Mouse (Mus musculus): ENCODE measurements around the gene Olfr1347. TPM values are rescaled to one million over a fixed set of nuclear protein-coding genes. Genes with fewer than 3 reads are reported as not detected.

The Olfr1347 gene
- polyA plus RNA-seq, 1 experiment from 2014 or later, result not detected

GRCm38 (mm10) chr7:6456399-6456798 is 43.2 kb downstream of the Olfr1347 start:
- H3K4me2 ChIP-seq, result no peak overlapping the region
- DNase-seq (ENCODE audit: low spot score, missing footprints) (no peak), ATAC-seq (ENCODE audit: low FRiP score) (no peak)
- H3K27ac ChIP-seq (ENCODE audit: low read depth, low read length), result no peak overlapping the region
- no peaks in the 10 kb centered on the region for H3K4me1 ChIP-seq (ENCODE audit: control insufficient read depth, insufficient read depth, low read length)
- H3K9ac ChIP-seq (ENCODE audit: low read length), result no peak overlapping the region
- no peaks in the 10 kb centered on the region for H3K27me3 ChIP-seq (ENCODE audit: control insufficient read depth, insufficient read depth, low read length)
- WGBS, result 46% methylated on average over 3 of the region's 3 CpGs
- no peak overlapping the region for H3K4me3 ChIP-seq (ENCODE audit: low read depth, low read length)
- H3K9me3 ChIP-seq (ENCODE audit: control insufficient read depth, low read length), result no peaks in the 10 kb centered on the region; the same call in 1 of the 2 replicates
- no peaks in the 10 kb centered on the region for H3K36me3 ChIP-seq (ENCODE audit: control insufficient read depth, insufficient read depth, low read length)

DNA sequence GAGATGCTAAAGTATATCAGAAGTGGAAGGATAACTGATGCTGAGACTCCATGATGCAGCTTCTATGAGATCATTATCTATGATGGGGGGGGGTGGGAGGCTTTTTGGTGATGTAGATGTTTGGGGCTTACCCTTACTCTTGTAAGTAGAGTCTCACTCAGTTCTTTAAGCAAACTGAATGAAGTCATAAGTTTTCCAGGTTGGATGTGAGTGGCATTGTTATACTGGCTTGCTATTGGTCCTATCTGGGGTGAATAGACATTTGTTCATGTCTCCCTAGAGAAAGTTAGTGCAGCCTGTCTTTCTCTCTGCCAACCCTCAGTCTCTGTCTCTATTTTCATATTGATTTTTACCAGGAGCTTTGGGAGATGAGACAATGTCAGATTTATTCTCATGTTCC is 43.7 kb downstream of the Olfr1347 start, which contains the start of gene Olfr1336:
TSS of gene Olfr1336 (plus strand) at position 301 of the 400 bp plus-strand sequence.
- Histone ChIP-seq H3K4me1 (ENCODE audit: control insufficient read depth, insufficient read depth, low read length) (no peaks in the 10 kb centered on the region), H3K36me3 (ENCODE audit: control insufficient read depth, insufficient read depth, low read length) (no peaks in the 10 kb centered on the region), H3K27me3 (ENCODE audit: control insufficient read depth, insufficient read depth, low read length) (no peaks in the 10 kb centered on the region), H3K9me3 (ENCODE audit: control insufficient read depth, low read length) (no peaks in the 10 kb centered on the region; the same call in 1 of the 2 replicates), H3K4me2 (no peak within 1 kb of the TSS), H3K27ac (ENCODE audit: low read depth, low read length) (no peak within 1 kb of the TSS), H3K9ac (ENCODE audit: low read length) (no peak within 1 kb of the TSS), H3K4me3 (ENCODE audit: low read depth, low read length) (no peak within 1 kb of the TSS)
- no peak for DNase-seq (ENCODE audit: low spot score, missing footprints)
- no peak for ATAC-seq (ENCODE audit: low FRiP score)

DNA sequence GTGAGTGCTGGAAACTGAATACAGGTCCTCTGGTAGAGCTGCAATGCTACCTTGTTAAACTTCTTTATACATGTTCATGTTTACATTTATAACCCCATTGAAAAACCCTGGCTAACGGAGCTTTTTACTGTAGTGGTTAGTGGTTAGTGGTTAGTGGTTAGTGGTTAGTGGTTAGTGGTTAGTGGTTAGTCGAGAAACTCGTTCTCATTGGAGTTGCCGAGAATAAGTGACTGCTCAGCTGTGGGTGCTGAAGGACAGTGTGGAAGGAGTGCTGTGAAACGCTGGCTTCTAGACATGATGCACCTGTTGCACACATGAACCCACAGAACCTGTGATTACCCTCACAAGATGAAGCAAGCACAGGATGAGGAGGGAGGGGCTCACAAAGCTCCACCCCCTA is 51.8 kb downstream of the Olfr1347 start:
- 90% methylated on average over 5 of the region's 5 CpGs for WGBS
- ATAC-seq (ENCODE audit: low FRiP score), result no peak

GRCm38 (mm10) chr7:6441173-6441572 is 58.4 kb downstream of the Olfr1347 start:
- H3K27ac ChIP-seq (ENCODE audit: low read depth, low read length), result no peak overlapping the region
- H3K4me2 ChIP-seq, result no peak overlapping the region
- DNase-seq (ENCODE audit: low spot score, missing footprints) (no peak), ATAC-seq (ENCODE audit: low FRiP score) (no peak)
- no peaks in the 10 kb centered on the region for H3K4me1 ChIP-seq (ENCODE audit: control insufficient read depth, insufficient read depth, low read length)
- no peaks in the 10 kb centered on the region for H3K36me3 ChIP-seq (ENCODE audit: control insufficient read depth, insufficient read depth, low read length)
- no peaks in the 10 kb centered on the region for H3K27me3 ChIP-seq (ENCODE audit: control insufficient read depth, insufficient read depth, low read length)
- H3K9me3 ChIP-seq (ENCODE audit: control insufficient read depth, low read length), result no peaks in the 10 kb centered on the region
- H3K9ac ChIP-seq (ENCODE audit: low read length), result no peak overlapping the region
- WGBS, result 53% methylated on average over 2 of the region's 2 CpGs
- H3K4me3 ChIP-seq (ENCODE audit: low read depth, low read length), result no peak overlapping the region

More for the DNA sequence above, 51.8 kb downstream of the Olfr1347 start:
- no peaks in the 10 kb centered on the region for H3K36me3 ChIP-seq (ENCODE audit: control insufficient read depth, insufficient read depth, low read length)
- H3K27ac ChIP-seq (ENCODE audit: low read depth, low read length), result no peak overlapping the region
- DNase-seq (ENCODE audit: low spot score, missing footprints), result no peak
- H3K9me3 ChIP-seq (ENCODE audit: control insufficient read depth, low read length), result no peaks in the 10 kb centered on the region; the same call in 1 of the 2 replicates
- H3K27me3 ChIP-seq (ENCODE audit: control insufficient read depth, insufficient read depth, low read length), result no peaks in the 10 kb centered on the region
- H3K4me3 ChIP-seq (ENCODE audit: low read depth, low read length), result no peak overlapping the region
- no peaks in the 10 kb centered on the region for H3K4me1 ChIP-seq (ENCODE audit: control insufficient read depth, insufficient read depth, low read length)
- H3K4me2 ChIP-seq, result no peak overlapping the region
- no peak overlapping the region for H3K9ac ChIP-seq (ENCODE audit: low read length)

DNA sequence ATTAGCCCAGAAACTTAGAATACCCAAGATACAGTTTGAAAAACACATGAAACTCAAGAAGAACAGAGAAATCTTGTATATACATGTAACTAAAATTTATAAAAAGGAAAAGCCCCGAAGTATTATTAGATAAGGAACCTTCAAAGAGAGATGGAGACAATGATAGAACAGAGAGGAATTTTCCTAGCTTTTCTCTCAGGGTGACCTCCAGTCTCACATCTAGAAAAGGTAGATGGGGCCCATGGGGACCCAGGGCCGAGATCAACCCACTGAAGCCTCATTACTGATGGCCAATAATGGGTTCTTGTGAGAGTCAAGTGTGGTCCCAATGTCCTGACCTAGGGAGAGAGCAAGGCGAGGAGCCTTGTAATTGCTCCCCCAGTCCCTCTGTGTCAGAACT is 61.2 kb downstream of the Olfr1347 start, which contains the start of gene Olfr1344:
TSS of gene Olfr1344 (plus strand) at position 301 of the 400 bp plus-strand sequence.
- H3K9me3 ChIP-seq (ENCODE audit: control insufficient read depth, low read length), result no peaks in the 10 kb centered on the region
- no peak within 1 kb of the TSS for H3K4me3 ChIP-seq (ENCODE audit: low read depth, low read length)
- no peak within 1 kb of the TSS for H3K27ac ChIP-seq (ENCODE audit: low read depth, low read length)
- 86% methylated on average over 3 of the region's 3 CpGs for WGBS
- H3K27me3 ChIP-seq (ENCODE audit: control insufficient read depth, insufficient read depth, low read length), result no peaks in the 10 kb centered on the region
- ATAC-seq (ENCODE audit: low FRiP score) (no peak), DNase-seq (ENCODE audit: low spot score, missing footprints) (no peak)
- no peaks in the 10 kb centered on the region for H3K36me3 ChIP-seq (ENCODE audit: control insufficient read depth, insufficient read depth, low read length)
- H3K9ac ChIP-seq (ENCODE audit: low read length), result no peak within 1 kb of the TSS
- H3K4me2 ChIP-seq, result no peak within 1 kb of the TSS
- H3K4me1 ChIP-seq (ENCODE audit: control insufficient read depth, insufficient read depth, low read length), result peaks cover 8% of the 10 kb centered on the region; the same call in 1 of the 2 replicates

Other genes with a start within 250 kb of the Olfr1347 start
- gene Epp13, start 247.0 kb downstream of the Olfr1347 start, polyA plus RNA-seq (2014; fragmentation: Nextera tagmentation; extraction: Ambion mirVana), result 0.25 TPM in 1 of 2 replicates, not detected in the other
- 12.0 and 12.9 TPM in 2 replicates for gene Zfp667, start 213.2 kb downstream of the Olfr1347 start, polyA plus RNA-seq (2014; fragmentation: Nextera tagmentation; extraction: Ambion mirVana)
- 7.2 and 10.4 TPM in 2 replicates for gene Zfp583, start 168.5 kb downstream of the Olfr1347 start, polyA plus RNA-seq (2014; fragmentation: Nextera tagmentation; extraction: Ambion mirVana)
- 2.5 and 3.0 TPM in 2 replicates for gene Gm3854, start 156.0 kb downstream of the Olfr1347 start, polyA plus RNA-seq (2014; fragmentation: Nextera tagmentation; extraction: Ambion mirVana)
- 2.5 and 3.3 TPM in 2 replicates for gene Zfp78, start 136.5 kb downstream of the Olfr1347 start, polyA plus RNA-seq (2014; fragmentation: Nextera tagmentation; extraction: Ambion mirVana)
- 12.6 and 13.2 TPM in 2 replicates for gene Zfp28, start 116.5 kb downstream of the Olfr1347 start, polyA plus RNA-seq (2014; fragmentation: Nextera tagmentation; extraction: Ambion mirVana)
- gene Smim17, start 101.0 kb downstream of the Olfr1347 start, polyA plus RNA-seq (2014; fragmentation: Nextera tagmentation; extraction: Ambion mirVana), result 0.67 and 0.95 TPM in 2 replicates
- gene Gm20715, start 89.5 kb downstream of the Olfr1347 start, polyA plus RNA-seq (2014; fragmentation: Nextera tagmentation; extraction: Ambion mirVana), result not detected in 2 replicates
- gene Olfr1344, start 61.1 kb downstream of the Olfr1347 start, polyA plus RNA-seq (2014; fragmentation: Nextera tagmentation; extraction: Ambion mirVana), result not detected in 2 replicates
- gene Olfr1336, start 43.6 kb downstream of the Olfr1347 start, polyA plus RNA-seq (2014; fragmentation: Nextera tagmentation; extraction: Ambion mirVana), result not detected in 2 replicates
- not detected in 2 replicates for gene Olfr1346, start 32.7 kb downstream of the Olfr1347 start, polyA plus RNA-seq (2014; fragmentation: Nextera tagmentation; extraction: Ambion mirVana)
- not detected in 2 replicates for gene Olfr5, start 12.8 kb downstream of the Olfr1347 start, polyA plus RNA-seq (2014; fragmentation: Nextera tagmentation; extraction: Ambion mirVana)
- gene Olfr1348, start 9.0 kb upstream of the Olfr1347 start, polyA plus RNA-seq (2014; fragmentation: Nextera tagmentation; extraction: Ambion mirVana), result not detected in 2 replicates
- gene Olfr1349, start 23.2 kb upstream of the Olfr1347 start, polyA plus RNA-seq (2014; fragmentation: Nextera tagmentation; extraction: Ambion mirVana), result not detected in 2 replicates
- gene Olfr1350, start 65.1 kb upstream of the Olfr1347 start, polyA plus RNA-seq (2014; fragmentation: Nextera tagmentation; extraction: Ambion mirVana), result not detected in 2 replicates
- gene Zim1, start 196.7 kb upstream of the Olfr1347 start, polyA plus RNA-seq (2014; fragmentation: Nextera tagmentation; extraction: Ambion mirVana), result 0.93 and 1.6 TPM in 2 replicates
- gene Peg3, start 230.7 kb upstream of the Olfr1347 start, polyA plus RNA-seq (2014; fragmentation: Nextera tagmentation; extraction: Ambion mirVana), result 85.3 and 90.1 TPM in 2 replicates
- gene Usp29, start 230.8 kb upstream of the Olfr1347 start, polyA plus RNA-seq (2014; fragmentation: Nextera tagmentation; extraction: Ambion mirVana), result 10.2 and 10.7 TPM in 2 replicates